Mouse (Mus musculus): ENCODE data around the gene Olfr1243.
"Not testable (repeated sequence)": the region's sequence is repeated elsewhere in the genome, so short reads cannot be mapped to it uniquely, and the experiment has no call there.

The Olfr1243 gene

GRCm38 (mm10) chr2:89531387-89531786 lies at the start of gene Olfr1243:
TSS of gene Olfr1243 (minus strand) at chr2:89531487.
- DNase-seq (ENCODE audit: extremely low read depth, insufficient read length, low spot score) = no peak

- DNase-seq (ENCODE audit: extremely low read depth, insufficient read length, low spot score) = no peak
These were observed 47.1 kb upstream of the Olfr1243 start, which contains the start of gene Olfr1245 for GRCm38 (mm10) chr2:89578347-89578746. TSS of gene Olfr1245 (minus strand) at chr2:89578447.

- not testable (repeated sequence) for DNase-seq (ENCODE audit: extremely low read depth, insufficient read length, low spot score)
These were observed 31.4 kb upstream of the Olfr1243 start for GRCm38 (mm10) chr2:89562706-89563105.

GRCm38 (mm10) chr2:89544516-89544915 lies 13.2 kb upstream of the Olfr1243 start:
- no peak for DNase-seq (ENCODE audit: extremely low read depth, insufficient read length, low spot score)

- no peak for DNase-seq (ENCODE audit: extremely low read depth, insufficient read length, low spot score)
These were observed 8.6 kb upstream of the Olfr1243 start for GRCm38 (mm10) chr2:89539923-89540322.

- no peak for DNase-seq (ENCODE audit: extremely low read depth, insufficient read length, low spot score)
These were observed 33.1 kb downstream of the Olfr1243 start, which contains the start of gene Olfr1242 for GRCm38 (mm10) chr2:89498235-89498634. TSS of gene Olfr1242 (minus strand) at chr2:89498335.

GRCm38 (mm10) chr2:89487026-89487425 lies 44.3 kb downstream of the Olfr1243 start, which contains the start of gene Olfr1241:
TSS of gene Olfr1241 (minus strand) at chr2:89487126.
- no peak for DNase-seq (ENCODE audit: extremely low read depth, insufficient read length, low spot score)
